Mouse (Mus musculus) liver, postnatal 0 days (tissue): ENCODE measurements around the gene Oit1. TPM values are rescaled to one million over a fixed set of nuclear protein-coding genes. Genes with fewer than 3 reads are reported as not detected.

Source experiments
- ATAC-seq: fragments of 200-750 bp; cut with Nextera tagmentation; 2 replicates; pipeline ENCODE4 v1.8.0; 2017; ENCODE audit warnings: mild to moderate bottlenecking, moderate library complexity
- DNase-seq: peaks from one replicate; pipeline ENCODE4 v3.0.0-alpha.2; 2016
- H3K27ac ChIP-seq: fragments of 300-500 bp; sonication (generic); 2 replicates; pipeline ENCODE4 v1.5.1; 2014; ENCODE audit warnings: antibody characterized with exemption, moderate library complexity, mild to moderate bottlenecking, low read depth
- H3K27me3 ChIP-seq: fragments of 300-500 bp; sonication (generic); 2 replicates; pipeline ENCODE4 v1.6.1; 2014; ENCODE audit warnings: low read length, control low read depth, mixed read lengths; ENCODE audit not compliant: insufficient read depth
- H3K36me3 ChIP-seq: fragments of 300-500 bp; sonication (generic); replicated peaks from 2 replicates; pipeline ENCODE4 v1.6.1; 2014; ENCODE audit warnings: mild to moderate bottlenecking, control low read depth, low read length, moderate library complexity, mixed read lengths; ENCODE audit not compliant: insufficient read depth
- H3K4me1 ChIP-seq: fragments of 300-500 bp; sonication (generic); 2 replicates; pipeline ENCODE4 v1.6.1; 2014; ENCODE audit warnings: antibody characterized with exemption, mild to moderate bottlenecking, control low read depth; ENCODE audit not compliant: insufficient read depth
- H3K4me2 ChIP-seq: fragments of 300-500 bp; sonication (generic); 2 replicates; pipeline ENCODE4 v1.6.1; 2014; ENCODE audit warnings: low read depth, mild to moderate bottlenecking, low read length, moderate library complexity, mixed read lengths
- H3K4me3 ChIP-seq: fragments of 300-500 bp; sonication (generic); 2 replicates; pipeline ENCODE4 v1.5.1; 2014; ENCODE audit warnings: low read depth, low read length
- H3K9ac ChIP-seq: fragments of 300-500 bp; sonication (generic); replicated peaks from 2 replicates; pipeline ENCODE4 v1.6.1; 2014; ENCODE audit warnings: mild to moderate bottlenecking, moderate library complexity
- H3K9me3 ChIP-seq: fragments of 300-500 bp; sonication (generic); 2 replicates; pipeline ENCODE4 v1.6.1; 2016; ENCODE audit warnings: mild to moderate bottlenecking, control low read depth, low read length, mixed read lengths
- CTCF ChIP-seq: sonication (generic); IDR thresholded peaks from 2 replicates; pipeline ENCODE4 v1.5.1; 2016; ENCODE audit warnings: antibody characterized with exemption, low read depth
- EP300 ChIP-seq: IDR thresholded peaks from 2 replicates; pipeline ENCODE4 v1.6.1; 2016; ENCODE audit warnings: antibody characterized with exemption, low read depth, mild to moderate bottlenecking
- WGBS: fragments of 180-500 bp; shearing (Covaris S2); extraction: QIAGEN DNeasy Blood & Tissue Kit; methylation state at CpG from one replicate; pipeline ENCODE4 v1.1.7; 2014; ENCODE audit not compliant: insufficient replicate concordance; 5-methylcytosine and 5-hydroxymethylcytosine counted together
- polyA plus RNA-seq: library from polyadenylated mRNA; unstranded; fragments of >200 nt; fragmentation: Nextera tagmentation; extraction: Ambion mirVana; gene quantifications from 2 replicates; pipeline ENCODE4 v1.2.1, GENCODE M21; 2015

Gene Oit1
- polyA plus RNA-seq, 1 experiment from 2014 or later = not detected

GRCm38 (mm10) chr14:8317194-8318097 lies 61.1 kb downstream of the Oit1 start, which contains the start of gene Fam107a:
TSS of gene Fam107a (minus strand) at chr14:8318023.
- 12% methylated on average over 35 of the region's 41 CpGs for WGBS
- no peak within 1 kb of the TSS for H3K9ac ChIP-seq
- DNase-seq (no peak), ATAC-seq (no peak)
- peak within 1 kb of the TSS; percentile 36 for H3K4me2 ChIP-seq
- H3K4me1 ChIP-seq = no peaks in the 10 kb centered on the region
- H3K36me3 ChIP-seq = no peaks in the 10 kb centered on the region
- TF ChIP-seq CTCF (no peak), EP300 (no peak)
- H3K4me3 ChIP-seq = no peak within 1 kb of the TSS
- no peaks in the 10 kb centered on the region for H3K9me3 ChIP-seq
- H3K27ac ChIP-seq = no peak within 1 kb of the TSS
- H3K27me3 ChIP-seq = peaks cover 31% of the 10 kb centered on the region

- WGBS = 3% methylated on average over 23 of the region's 23 CpGs
- TF ChIP-seq CTCF = no peak
- no peak for TF ChIP-seq EP300
- peak overlapping the region; percentile 36 for H3K4me2 ChIP-seq
- no peaks in the 10 kb centered on the region for H3K36me3 ChIP-seq
- no peaks in the 10 kb centered on the region for H3K9me3 ChIP-seq
- H3K9ac ChIP-seq = no peak overlapping the region
- no peak for DNase-seq
- no peak overlapping the region for H3K27ac ChIP-seq
- no peaks in the 10 kb centered on the region for H3K4me1 ChIP-seq
- peaks cover 31% of the 10 kb centered on the region for H3K27me3 ChIP-seq
- ATAC-seq = no peak
- H3K4me3 ChIP-seq = no peak overlapping the region
Observed at GRCm38 (mm10) chr14:8316366-8317193, 62.0 kb downstream of the Oit1 start.

- Histone ChIP-seq H3K27me3 (peaks cover 31% of the 10 kb centered on the region), H3K4me1 (no peaks in the 10 kb centered on the region), H3K36me3 (no peaks in the 10 kb centered on the region), H3K27ac (no peak overlapping the region), H3K4me2 (no peak overlapping the region), H3K9me3 (no peaks in the 10 kb centered on the region), H3K4me3 (no peak overlapping the region), H3K9ac (no peak overlapping the region)
- DNase-seq (no peak), ATAC-seq (no peak)
- 77% methylated on average over 6 of the region's 6 CpGs for WGBS
- TF ChIP-seq EP300 (no peak), CTCF (no peak)
Observed at GRCm38 (mm10) chr14:8315169-8315568, 63.4 kb downstream of the Oit1 start.

DNA sequence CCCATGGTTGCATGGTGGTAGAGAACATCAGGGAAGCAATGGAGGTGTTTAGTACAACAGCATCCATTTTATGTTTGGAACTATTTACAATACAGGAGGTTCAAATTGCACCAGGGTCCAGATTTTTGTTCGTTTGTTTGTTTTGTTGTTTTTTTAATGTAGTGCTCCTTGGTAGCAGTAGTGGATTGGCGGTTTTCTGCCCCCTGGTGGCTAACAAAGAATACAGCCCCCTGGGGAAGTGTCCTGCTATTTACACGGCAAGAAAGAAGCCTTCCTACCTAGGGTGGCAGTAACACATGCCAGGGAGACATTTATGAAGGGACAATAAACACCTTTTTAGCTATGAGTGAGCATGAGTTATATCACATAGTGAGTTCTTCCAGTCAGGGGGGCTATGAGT lies 64.0 kb downstream of the Oit1 start:
- Histone ChIP-seq H3K4me3 (no peak overlapping the region), H3K9me3 (no peaks in the 10 kb centered on the region), H3K9ac (no peak overlapping the region), H3K27me3 (peaks cover 31% of the 10 kb centered on the region), H3K36me3 (no peaks in the 10 kb centered on the region), H3K4me1 (no peaks in the 10 kb centered on the region), H3K4me2 (no peak overlapping the region), H3K27ac (no peak overlapping the region)
- TF ChIP-seq EP300 (no peak), CTCF (peak; percentile 61)
- peak; percentile 36 for DNase-seq
- 16% methylated on average over 3 of the region's 3 CpGs for WGBS
- peak; percentile 35; the same call in 1 of the 2 replicates for ATAC-seq

- Histone ChIP-seq H3K4me3 (no peak overlapping the region), H3K4me1 (no peaks in the 10 kb centered on the region; the same call in 1 of the 2 replicates), H3K27me3 (peaks cover 31% of the 10 kb centered on the region), H3K9me3 (no peaks in the 10 kb centered on the region), H3K9ac (no peak overlapping the region), H3K4me2 (no peak overlapping the region), H3K36me3 (no peaks in the 10 kb centered on the region), H3K27ac (no peak overlapping the region)
- ATAC-seq (no peak), DNase-seq (no peak)
- TF ChIP-seq EP300 (no peak), CTCF (no peak)
- WGBS = 40% methylated on average over 7 of the region's 7 CpGs
Observed at GRCm38 (mm10) chr14:8313877-8314276, 64.7 kb downstream of the Oit1 start.

- 0 out of 2 replicates have a peak overlapping the region, but pooled peaks have one; percentile 6 for H3K4me2 ChIP-seq
- H3K4me1 ChIP-seq = peaks cover 2% of the 10 kb centered on the region
- DNase-seq (no peak), ATAC-seq (peak; percentile 68)
- H3K27ac ChIP-seq = no peak overlapping the region
- WGBS = 36% methylated on average over 9 of the region's 9 CpGs
- H3K4me3 ChIP-seq = no peak overlapping the region
- H3K9me3 ChIP-seq = no peaks in the 10 kb centered on the region
- TF ChIP-seq EP300 (peak; percentile 43; the same call in 1 of the 2 replicates), CTCF (no peak)
- no peaks in the 10 kb centered on the region for H3K36me3 ChIP-seq
- no peak overlapping the region for H3K9ac ChIP-seq
- no peaks in the 10 kb centered on the region for H3K27me3 ChIP-seq
Observed at GRCm38 (mm10) chr14:8309621-8310141, 68.9 kb downstream of the Oit1 start.
